Mouse (Mus musculus) thymus, postnatal 4 days (tissue): ENCODE results near the gene Kalrn.
A peak's percentile ranks its signal among the peaks of the same experiment; 100 is the strongest.

Experiments used
- DNase-seq: peaks from one replicate; pipeline ENCODE4 v3.0.0; 2021

Gene Kalrn

DNA sequence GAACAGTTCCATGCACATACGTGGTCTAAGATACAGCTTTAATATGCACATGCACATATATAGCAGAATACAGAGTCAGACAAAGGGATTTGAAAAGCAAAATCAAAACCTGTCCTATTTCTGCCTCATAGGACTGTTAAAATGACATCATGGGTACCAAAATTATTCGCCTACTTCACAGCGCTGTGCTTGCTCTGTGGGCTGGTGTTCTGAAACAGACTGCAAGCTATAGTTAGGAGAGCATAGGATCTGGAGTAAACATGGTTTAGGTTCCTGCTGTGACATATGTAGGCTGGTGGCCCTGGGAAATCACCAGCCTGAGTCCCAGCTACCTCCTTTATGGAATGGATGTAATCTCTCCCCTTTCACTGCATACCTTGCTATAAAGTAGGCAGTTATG lies 320.7 kb downstream of the Kalrn start:
- no peak for DNase-seq

DNA sequence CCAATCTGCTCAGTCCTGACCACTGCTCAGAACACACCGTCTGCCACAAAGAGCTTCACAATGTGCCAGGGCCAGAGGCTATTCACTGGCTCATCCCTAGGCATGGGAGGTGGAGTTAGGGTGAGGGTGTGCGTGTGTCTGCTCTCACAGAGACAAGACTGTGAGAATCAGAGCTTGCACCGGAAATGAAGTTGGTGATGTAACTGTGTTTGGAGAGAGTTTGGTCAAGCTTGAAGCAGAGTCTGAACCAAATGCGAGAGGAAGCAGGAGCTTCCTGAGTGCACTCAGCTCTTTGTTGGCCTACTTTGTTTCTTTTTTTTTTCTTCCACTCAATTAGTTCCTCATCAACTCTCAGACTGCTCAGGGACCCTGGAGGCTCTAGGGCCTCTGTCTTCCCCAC lies 325.1 kb downstream of the Kalrn start:
- no peak for DNase-seq

DNA sequence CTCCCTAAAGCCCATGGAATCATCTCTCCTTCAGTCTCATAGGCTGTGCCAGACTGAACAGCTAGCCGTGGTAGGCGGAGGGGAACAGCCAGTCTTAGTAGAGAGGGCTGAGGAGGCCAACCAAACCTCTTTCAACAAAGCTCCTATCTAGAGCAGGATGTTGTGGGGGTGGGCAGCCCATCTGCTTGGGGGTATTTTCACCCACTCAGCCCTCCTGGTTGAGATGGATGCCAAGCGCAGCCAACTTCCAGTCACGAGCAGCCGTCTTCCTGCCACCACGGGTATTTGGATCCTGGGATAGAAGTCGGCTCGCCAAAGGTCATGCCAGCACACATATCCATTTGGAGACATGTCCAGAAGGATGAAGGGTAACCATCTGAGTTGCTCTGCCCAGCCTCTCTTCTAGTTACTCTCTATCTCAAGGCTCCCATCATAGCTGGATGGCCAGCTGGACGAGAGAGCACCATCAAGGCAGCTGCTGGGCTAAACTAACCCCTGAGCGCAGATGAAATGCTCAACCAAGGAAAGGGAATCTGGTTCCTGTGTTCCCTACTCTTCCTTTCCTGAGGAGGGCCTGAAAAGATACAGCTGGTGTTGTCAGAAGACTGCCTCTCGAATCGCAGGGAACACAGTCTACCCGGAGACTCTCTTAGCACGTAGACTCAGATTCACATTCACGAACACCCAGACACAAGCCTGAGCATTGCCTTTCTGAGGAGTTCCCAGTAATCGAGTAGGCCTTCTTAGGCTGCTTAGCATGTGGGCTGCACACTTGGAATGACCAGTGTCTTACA lies 331.2 kb downstream of the Kalrn start:
- no peak for DNase-seq

DNA sequence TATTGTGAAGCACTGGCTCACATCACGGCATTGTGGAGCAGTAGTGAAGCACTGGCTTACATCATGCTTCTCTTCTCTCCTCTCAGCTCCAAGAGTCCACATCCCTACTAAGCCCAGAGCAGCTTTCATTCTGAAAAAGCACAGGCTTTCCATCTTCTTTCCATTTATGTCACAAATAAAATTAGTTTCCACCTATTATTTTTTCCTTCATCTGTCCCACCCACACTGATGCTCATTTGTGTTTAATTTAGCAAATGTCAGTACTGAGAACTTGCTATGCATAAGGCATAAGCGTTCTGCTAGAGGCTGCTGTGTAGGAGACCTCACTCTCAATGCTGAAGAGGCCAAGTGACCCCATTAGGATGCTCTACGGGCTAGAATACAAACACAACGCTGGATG lies 333.7 kb downstream of the Kalrn start:
- DNase-seq, result no peak

GRCm38 (mm10) chr16:34236898-34237611 lies 336.3 kb downstream of the Kalrn start:
- no peak for DNase-seq

DNA sequence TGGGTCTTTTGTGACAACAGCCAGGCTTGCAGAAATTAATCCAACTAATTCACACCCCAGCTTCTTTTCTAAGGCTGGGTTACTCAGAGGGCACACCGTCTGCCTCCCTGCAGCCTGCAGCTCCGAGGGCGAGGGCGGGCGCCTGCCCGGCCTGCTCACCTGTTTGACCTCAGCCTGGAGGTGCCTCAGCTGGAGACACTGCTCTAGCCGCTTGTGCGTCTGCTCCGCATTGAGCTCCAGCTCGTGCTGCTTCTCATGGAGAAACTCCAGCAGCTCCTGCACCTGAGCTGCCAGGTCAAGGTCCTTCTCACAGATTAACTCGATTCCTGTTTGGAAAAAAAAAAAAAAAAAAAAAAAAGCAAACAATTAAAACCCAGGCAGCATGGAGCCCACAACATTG lies 338.2 kb downstream of the Kalrn start:
- no peak for DNase-seq

DNA sequence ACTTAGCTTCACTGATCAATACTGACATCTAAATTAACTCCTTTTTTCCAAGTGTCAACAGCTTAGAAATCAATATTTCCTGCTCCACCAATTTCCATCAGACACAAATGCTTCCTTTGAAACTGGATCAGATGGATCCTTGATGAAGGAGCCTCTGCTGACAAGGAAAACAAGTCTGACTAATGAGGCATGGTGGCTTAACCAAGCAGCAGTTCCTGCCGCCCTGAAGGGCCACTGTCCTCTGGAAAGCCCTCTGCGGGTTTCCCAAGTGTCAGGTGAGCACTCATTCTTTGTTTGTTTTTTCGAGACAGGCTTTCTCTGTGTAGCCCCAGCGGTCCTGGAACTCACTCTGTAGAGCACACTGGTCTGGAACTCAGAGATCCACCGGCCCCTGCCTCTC lies 341.4 kb downstream of the Kalrn start:
- DNase-seq, result no peak

DNA sequence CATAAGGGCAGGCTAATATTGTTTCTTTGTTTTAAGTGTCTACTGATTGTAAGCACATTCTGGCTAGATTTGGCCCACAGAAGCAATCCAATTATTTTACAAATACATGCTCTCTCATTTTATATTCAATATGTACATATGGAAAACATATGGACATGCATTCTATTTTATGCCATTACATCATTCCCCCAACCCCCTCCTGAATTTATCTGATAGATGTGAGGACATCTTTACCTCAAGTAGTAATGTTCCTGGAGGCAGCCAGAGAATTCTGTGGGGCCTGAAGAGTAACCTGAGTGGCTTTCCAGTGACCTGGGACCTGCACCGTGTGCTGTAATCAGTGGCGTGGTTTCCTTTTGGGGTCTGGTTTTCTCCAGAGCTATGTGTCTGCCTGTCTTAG lies 342.2 kb downstream of the Kalrn start:
- DNase-seq, result no peak

DNA sequence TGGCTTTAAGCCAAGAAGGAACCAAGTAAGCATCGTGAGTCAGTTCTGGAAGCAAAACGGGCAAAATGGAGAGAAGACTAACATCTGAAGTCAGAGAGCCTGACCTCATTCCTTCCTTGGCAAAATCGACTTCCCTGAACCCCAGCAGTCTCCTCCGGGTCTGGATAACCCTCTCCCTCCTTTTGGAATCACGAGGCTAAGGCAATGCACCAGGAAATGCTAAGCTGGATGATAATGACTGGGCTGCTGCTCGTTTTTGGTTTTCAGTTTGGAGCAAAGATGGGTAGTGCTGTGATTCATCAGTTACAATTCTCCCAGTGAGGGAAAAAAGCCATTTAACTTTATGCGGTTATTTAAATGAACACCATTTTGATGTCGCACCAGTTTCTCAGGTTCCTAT lies 344.0 kb downstream of the Kalrn start:
- DNase-seq, result no peak

- DNase-seq, result no peak
Measured at GRCm38 (mm10) chr16:34228661-34229060, 344.7 kb downstream of the Kalrn start.

GRCm38 (mm10) chr16:34212160-34212559 lies 361.2 kb downstream of the Kalrn start:
- DNase-seq, result no peak

GRCm38 (mm10) chr16:34211243-34211642 lies 362.1 kb downstream of the Kalrn start:
- no peak for DNase-seq

DNA sequence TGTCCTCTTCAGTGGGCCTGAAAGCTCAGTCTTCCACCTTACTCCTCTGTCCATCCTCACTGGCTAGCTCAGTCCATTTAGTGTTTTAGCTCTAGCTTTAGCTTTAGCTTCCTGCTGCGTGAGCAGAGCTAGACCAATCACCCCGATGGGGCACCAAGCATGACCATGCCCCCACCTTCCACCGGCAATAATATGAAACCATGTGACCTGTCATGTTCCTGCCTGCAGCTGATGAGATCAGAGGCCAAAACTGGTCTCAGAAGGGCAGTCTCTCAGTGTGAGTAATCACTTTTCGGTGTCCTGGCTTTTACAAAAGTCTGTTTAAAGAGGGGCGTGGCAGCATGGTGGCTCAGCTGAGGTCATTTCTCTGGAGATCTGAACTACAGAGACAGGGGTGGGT lies 364.6 kb downstream of the Kalrn start:
- no peak for DNase-seq

DNA sequence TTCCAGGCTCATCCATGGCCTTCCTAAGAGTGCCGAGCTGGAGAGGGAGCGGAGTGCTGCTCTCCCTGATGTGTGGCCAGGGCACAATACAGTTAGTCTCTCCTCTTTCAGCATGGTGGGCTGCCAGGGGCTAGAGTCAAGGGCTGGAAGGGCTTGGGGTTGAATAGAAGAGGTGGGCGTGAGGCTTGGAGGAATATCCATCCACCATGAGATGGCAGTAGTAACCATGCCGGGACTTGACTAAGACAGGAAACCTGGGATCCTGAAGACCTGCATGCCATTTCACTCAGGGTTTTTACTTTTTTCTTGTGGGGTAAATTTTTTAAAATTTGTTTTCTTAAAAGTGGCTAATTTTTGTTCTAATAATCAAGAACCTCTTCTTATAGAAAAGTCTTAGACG lies 365.4 kb downstream of the Kalrn start:
- DNase-seq, result no peak

DNA sequence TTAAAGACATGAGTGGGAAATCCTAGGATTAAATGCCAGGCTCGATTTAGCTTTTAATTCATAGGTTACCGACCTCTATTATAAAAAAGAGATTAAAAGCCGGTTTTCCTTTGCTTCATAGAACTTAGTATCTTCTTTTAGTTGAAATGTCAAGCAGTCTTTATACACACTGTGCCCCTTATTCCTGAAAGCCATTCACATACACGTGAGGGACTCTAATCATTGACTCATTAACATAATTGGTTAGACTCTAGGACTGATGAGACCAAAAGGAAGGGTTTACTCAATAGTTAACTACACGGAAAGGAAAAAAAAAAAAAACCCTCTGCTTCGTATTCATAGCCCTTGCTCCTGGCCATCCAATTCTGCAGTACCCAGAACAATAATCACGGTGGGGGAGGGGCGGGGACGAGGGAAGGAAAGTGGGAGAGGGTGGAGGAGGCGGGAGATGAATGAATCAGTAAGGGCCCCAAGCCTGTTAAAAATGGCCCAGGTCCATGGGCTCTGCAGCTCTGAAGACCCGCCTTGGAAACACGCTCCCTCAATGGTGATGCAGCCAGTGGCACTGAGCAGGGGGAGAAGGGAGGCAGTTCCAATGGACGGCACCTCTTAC lies 368.7 kb downstream of the Kalrn start:
- no peak for DNase-seq

GRCm38 (mm10) chr16:34199543-34199942 lies 373.8 kb downstream of the Kalrn start:
- DNase-seq, result no peak

DNA sequence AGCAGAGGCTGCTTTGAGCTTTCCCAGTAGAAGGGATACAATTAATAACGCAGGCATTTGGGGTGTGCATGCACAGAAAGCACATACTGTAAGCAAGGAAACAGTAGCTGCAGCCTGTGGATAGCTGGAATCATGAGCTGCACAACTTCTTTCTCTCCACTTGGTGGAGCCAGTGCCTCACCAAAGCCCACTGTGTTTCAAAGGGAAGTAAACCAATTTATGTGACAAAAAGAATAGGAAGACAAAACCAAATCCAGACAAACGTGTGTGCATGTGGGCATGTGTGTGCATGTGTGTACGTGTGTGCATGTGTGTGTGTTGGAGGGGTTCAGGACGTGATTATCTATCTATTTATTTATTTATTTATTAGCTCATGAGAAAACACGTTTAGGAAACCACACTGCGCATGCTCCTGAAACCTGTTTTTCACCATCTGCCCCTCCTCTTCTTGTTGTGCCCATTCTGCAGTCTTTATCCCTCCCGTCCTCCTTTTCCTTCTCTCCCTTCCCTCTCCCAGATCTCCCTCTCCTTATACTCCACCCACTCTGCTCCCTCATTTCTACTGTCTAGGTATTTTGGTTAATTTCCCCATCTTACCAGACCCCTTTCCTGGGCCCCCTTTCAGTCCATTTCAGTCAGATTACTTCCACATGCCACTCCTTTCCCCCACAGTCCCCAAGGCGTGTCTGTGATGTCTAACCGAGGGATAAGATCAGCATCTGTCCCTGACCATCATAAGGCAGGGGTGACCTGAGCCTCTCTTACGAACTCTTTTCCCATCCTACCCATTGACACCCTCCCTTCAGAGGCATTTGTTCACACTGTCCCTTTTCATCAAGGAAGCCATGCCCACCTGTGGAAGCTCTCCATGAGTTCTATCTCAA lies 380.1 kb downstream of the Kalrn start:
- DNase-seq, result peak; percentile 31

GRCm38 (mm10) chr16:34184721-34185120 lies 388.6 kb downstream of the Kalrn start:
- DNase-seq, result no peak

DNA sequence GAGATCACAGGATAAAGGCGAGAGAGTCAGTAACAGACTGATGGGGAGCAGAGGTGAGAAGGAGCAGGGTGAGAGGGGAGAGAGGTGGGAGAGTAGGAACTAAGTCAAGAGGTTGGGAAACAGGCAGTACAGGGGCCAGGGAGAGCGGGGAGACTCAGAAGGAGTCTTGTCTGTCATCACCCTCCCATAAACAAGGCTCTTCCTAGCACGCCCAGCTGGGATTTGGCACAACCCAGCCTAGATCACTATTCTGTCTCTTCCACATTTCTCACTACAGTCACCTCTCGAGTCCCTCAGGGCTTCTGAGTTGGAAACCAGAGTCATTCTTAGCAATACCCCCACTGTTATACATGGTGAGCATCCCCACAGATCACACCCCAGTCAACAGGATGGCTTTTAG lies 390.1 kb downstream of the Kalrn start:
- no peak for DNase-seq

- DNase-seq, result no peak
Measured at GRCm38 (mm10) chr16:34175625-34176024, 397.7 kb downstream of the Kalrn start.

GRCm38 (mm10) chr16:34172572-34173181 lies 400.7 kb downstream of the Kalrn start:
- no peak for DNase-seq

DNA sequence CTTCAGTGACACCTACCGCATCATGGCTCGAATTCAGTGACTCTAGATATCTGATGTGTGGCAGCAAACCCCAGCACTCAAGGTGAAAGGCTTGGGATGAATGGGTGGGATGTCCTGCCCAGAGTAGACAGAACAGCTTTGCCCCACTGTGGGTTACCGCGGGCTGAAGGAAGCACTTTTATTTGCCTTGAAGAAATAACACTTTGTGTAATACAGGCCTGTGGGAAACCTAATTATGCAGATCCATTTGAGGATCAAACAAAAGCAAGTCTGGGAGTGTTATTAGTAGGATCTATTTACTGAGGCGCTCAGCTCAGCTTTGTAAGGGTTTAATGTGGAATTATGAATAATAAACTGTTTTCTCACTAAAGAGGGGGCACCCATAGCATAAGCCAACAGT lies 406.3 kb downstream of the Kalrn start:
- DNase-seq, result no peak

GRCm38 (mm10) chr16:34163086-34163485 lies 410.2 kb downstream of the Kalrn start:
- DNase-seq, result no peak
